Mouse (Mus musculus): ENCODE measurements around the gene Cercam.

DNA sequence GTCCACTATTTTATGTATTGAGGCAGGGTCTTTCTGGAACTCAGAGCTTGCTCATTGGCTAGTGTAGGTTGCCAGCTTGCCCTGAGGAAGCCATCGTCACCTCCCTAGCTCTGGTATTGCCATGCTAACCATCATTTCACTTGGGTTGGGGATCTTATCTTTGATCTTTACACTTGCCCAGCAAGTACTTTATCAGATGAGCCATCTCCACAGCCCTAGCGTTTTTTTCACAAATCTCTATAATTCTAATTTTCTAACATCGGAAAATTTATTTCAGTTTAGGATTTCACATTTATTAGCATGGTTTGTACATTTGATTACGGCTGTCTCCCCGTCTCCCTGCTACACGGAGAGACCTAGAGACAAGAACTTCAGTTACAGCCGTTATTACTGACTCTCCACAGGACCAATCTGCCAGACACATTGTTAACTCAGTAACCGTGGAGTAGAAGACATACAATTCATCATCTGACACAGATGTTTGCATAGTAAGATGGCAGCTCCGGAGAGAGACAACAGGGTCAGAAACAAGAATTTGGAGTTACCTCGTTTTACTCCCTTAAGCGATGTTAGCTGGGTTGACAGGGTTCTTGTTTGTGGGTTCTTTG, 42.5 kb upstream of the Cercam start:
- TF ChIP-seq CTCF (IDR thresholded peaks at IDR 0.05; ENCODE audit: low read depth) (no peak), EP300 (optimal IDR thresholded peaks at IDR 0.05) (no peak)

Measured in stomach, postnatal 0 days (tissue).